Mouse (Mus musculus): ENCODE results near the gene Eftud2. TPM values are rescaled to one million over a fixed set of nuclear protein-coding genes. Genes with fewer than 3 reads are reported as not detected.

Eftud2 gene
- polyA plus RNA-seq, 1 experiment from 2014 or later, result 196 TPM

GRCm38 (mm10) chr11:102898408-102898807, 17.6 kb upstream of the Eftud2 start:
- Histone ChIP-seq H3K27me3 (peaks cover 44% of the 10 kb centered on the region), H3K27ac (no peak overlapping the region), H3K4me2 (no peak overlapping the region), H3K4me1 (peaks cover 10% of the 10 kb centered on the region), H3K9ac (peak overlapping the region; percentile 55), H3K4me3 (no peak overlapping the region), H3K9me3 (no peaks in the 10 kb centered on the region), H3K36me3 (no peaks in the 10 kb centered on the region)
- WGBS, result 68% methylated on average over 9 of the region's 9 CpGs
- ATAC-seq (ENCODE audit: insufficient number of reproducible peaks, insufficient read depth, low FRiP score, low TSS enrichment, low read depth), result no peak

DNA sequence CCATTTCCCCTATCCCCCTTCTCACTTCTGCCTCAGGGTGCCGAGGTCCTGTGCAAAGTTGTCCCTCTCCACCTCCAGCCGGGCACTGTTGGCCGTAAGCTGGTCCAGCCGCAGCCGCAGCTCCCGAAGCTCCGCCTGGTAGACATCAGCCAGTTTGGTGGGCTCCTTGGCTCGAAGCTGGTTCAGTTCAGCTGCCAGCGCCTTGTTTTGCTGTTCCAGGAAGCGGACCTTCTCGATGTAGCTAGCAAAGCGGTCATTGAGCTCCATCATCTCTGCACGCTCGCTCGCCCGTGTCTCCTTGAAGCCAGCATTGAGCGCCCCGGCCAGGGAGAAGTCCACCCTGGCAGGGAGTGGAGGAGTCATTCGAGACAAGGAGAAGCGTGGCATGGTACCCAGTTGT, 15.9 kb upstream of the Eftud2 start:
- Histone ChIP-seq H3K4me3 (no peak overlapping the region), H3K4me1 (peaks cover 13% of the 10 kb centered on the region), H3K27ac (no peak overlapping the region), H3K36me3 (no peaks in the 10 kb centered on the region), H3K9me3 (no peaks in the 10 kb centered on the region), H3K9ac (0 out of 2 replicates have a peak overlapping the region, but pooled peaks have one; percentile 6), H3K4me2 (no peak overlapping the region), H3K27me3 (peaks cover 60% of the 10 kb centered on the region)
- WGBS, result 81% methylated on average over 20 of the region's 20 CpGs
- ATAC-seq (ENCODE audit: insufficient number of reproducible peaks, insufficient read depth, low FRiP score, low TSS enrichment, low read depth), result no peak

GRCm38 (mm10) chr11:102895779-102896178, 15.0 kb upstream of the Eftud2 start:
- Histone ChIP-seq H3K4me3 (no peak overlapping the region), H3K27ac (no peak overlapping the region), H3K9ac (no peak overlapping the region), H3K4me1 (peaks cover 13% of the 10 kb centered on the region), H3K27me3 (peaks cover 63% of the 10 kb centered on the region), H3K36me3 (no peaks in the 10 kb centered on the region), H3K9me3 (no peaks in the 10 kb centered on the region), H3K4me2 (no peak overlapping the region)
- no peak for ATAC-seq (ENCODE audit: insufficient number of reproducible peaks, insufficient read depth, low FRiP score, low TSS enrichment, low read depth)
- 79% methylated on average over 9 of the region's 9 CpGs for WGBS

GRCm38 (mm10) chr11:102894716-102895115, 13.9 kb upstream of the Eftud2 start:
- 89% methylated on average over 4 of the region's 4 CpGs for WGBS
- ATAC-seq (ENCODE audit: insufficient number of reproducible peaks, insufficient read depth, low FRiP score, low TSS enrichment, low read depth), result no peak
- H3K27me3 ChIP-seq, result peaks cover 64% of the 10 kb centered on the region

GRCm38 (mm10) chr11:102893015-102893651, 12.3 kb upstream of the Eftud2 start:
- H3K27me3 ChIP-seq, result peaks cover 57% of the 10 kb centered on the region
- peak overlapping the region; percentile 42 for H3K4me3 ChIP-seq
- H3K36me3 ChIP-seq, result no peaks in the 10 kb centered on the region
- ATAC-seq (ENCODE audit: insufficient number of reproducible peaks, insufficient read depth, low FRiP score, low TSS enrichment, low read depth), result no peak
- peaks cover 13% of the 10 kb centered on the region for H3K4me1 ChIP-seq
- H3K4me2 ChIP-seq, result peak overlapping the region; percentile 76
- no peak overlapping the region for H3K27ac ChIP-seq
- no peaks in the 10 kb centered on the region for H3K9me3 ChIP-seq
- peak overlapping the region; percentile 77 for H3K9ac ChIP-seq
- WGBS, result 3% methylated on average over 43 of the region's 43 CpGs

More at GRCm38 (mm10) chr11:102894716-102895115, 13.9 kb upstream of the Eftud2 start:
- H3K4me2 ChIP-seq, result no peak overlapping the region
- H3K27ac ChIP-seq, result no peak overlapping the region
- H3K4me1 ChIP-seq, result peaks cover 13% of the 10 kb centered on the region
- H3K9ac ChIP-seq, result no peak overlapping the region
- H3K4me3 ChIP-seq, result no peak overlapping the region
- H3K36me3 ChIP-seq, result no peaks in the 10 kb centered on the region
- no peaks in the 10 kb centered on the region for H3K9me3 ChIP-seq

GRCm38 (mm10) chr11:102890096-102890495, 9.3 kb upstream of the Eftud2 start:
- no peak for ATAC-seq (ENCODE audit: insufficient number of reproducible peaks, insufficient read depth, low FRiP score, low TSS enrichment, low read depth)
- no peak overlapping the region for H3K27ac ChIP-seq
- H3K4me2 ChIP-seq, result no peak overlapping the region
- 60% methylated on average over 5 of the region's 5 CpGs for WGBS
- no peaks in the 10 kb centered on the region for H3K9me3 ChIP-seq
- peaks cover 12% of the 10 kb centered on the region; the same call in 1 of the 2 replicates for H3K4me1 ChIP-seq
- no peak overlapping the region for H3K4me3 ChIP-seq
- H3K36me3 ChIP-seq, result no peaks in the 10 kb centered on the region
- no peak overlapping the region for H3K9ac ChIP-seq
- peaks cover 51% of the 10 kb centered on the region for H3K27me3 ChIP-seq

GRCm38 (mm10) chr11:102888135-102888534, 7.3 kb upstream of the Eftud2 start:
- peaks cover 42% of the 10 kb centered on the region for H3K27me3 ChIP-seq
- no peak overlapping the region for H3K4me2 ChIP-seq
- no peak overlapping the region for H3K9ac ChIP-seq
- WGBS, result 50% methylated on average over 3 of the region's 3 CpGs
- ATAC-seq (ENCODE audit: insufficient number of reproducible peaks, insufficient read depth, low FRiP score, low TSS enrichment, low read depth), result no peak
- no peaks in the 10 kb centered on the region for H3K9me3 ChIP-seq
- peaks cover 6% of the 10 kb centered on the region; the same call in 1 of the 2 replicates for H3K4me1 ChIP-seq
- H3K4me3 ChIP-seq, result no peak overlapping the region
- H3K36me3 ChIP-seq, result no peaks in the 10 kb centered on the region
- H3K27ac ChIP-seq, result no peak overlapping the region

GRCm38 (mm10) chr11:102887433-102887832, 6.6 kb upstream of the Eftud2 start:
- H3K27ac ChIP-seq, result no peak overlapping the region
- H3K27me3 ChIP-seq, result peaks cover 39% of the 10 kb centered on the region
- H3K9ac ChIP-seq, result no peak overlapping the region
- peaks cover 6% of the 10 kb centered on the region; the same call in 1 of the 2 replicates for H3K4me1 ChIP-seq
- H3K4me3 ChIP-seq, result no peak overlapping the region
- no peaks in the 10 kb centered on the region for H3K9me3 ChIP-seq
- H3K36me3 ChIP-seq, result no peaks in the 10 kb centered on the region
- no peak for ATAC-seq (ENCODE audit: insufficient number of reproducible peaks, insufficient read depth, low FRiP score, low TSS enrichment, low read depth)
- no peak overlapping the region for H3K4me2 ChIP-seq
- WGBS, result 88% methylated on average over 5 of the region's 5 CpGs

GRCm38 (mm10) chr11:102884616-102885219, 3.9 kb upstream of the Eftud2 start, which contains the start of gene Fam187a:
Fam187a (plus strand) TSS chr11:102885169.
- no peak within 1 kb of the TSS for H3K9ac ChIP-seq
- peaks cover 26% of the 10 kb centered on the region for H3K27me3 ChIP-seq
- no peak within 1 kb of the TSS for H3K4me2 ChIP-seq
- 58% methylated on average over 10 of the region's 10 CpGs for WGBS
- H3K9me3 ChIP-seq, result no peaks in the 10 kb centered on the region
- no peaks in the 10 kb centered on the region for H3K36me3 ChIP-seq
- peaks cover 12% of the 10 kb centered on the region for H3K4me1 ChIP-seq
- ATAC-seq (ENCODE audit: insufficient number of reproducible peaks, insufficient read depth, low FRiP score, low TSS enrichment, low read depth), result no peak
- no peak within 1 kb of the TSS for H3K4me3 ChIP-seq
- no peak within 1 kb of the TSS for H3K27ac ChIP-seq

GRCm38 (mm10) chr11:102881314-102882198, 771 bp upstream of the Eftud2 start:
- peaks cover 14% of the 10 kb centered on the region for H3K4me1 ChIP-seq
- H3K9me3 ChIP-seq, result no peaks in the 10 kb centered on the region
- peaks cover 19% of the 10 kb centered on the region for H3K27me3 ChIP-seq
- no peak overlapping the region; the same call in 1 of the 2 replicates for H3K27ac ChIP-seq
- H3K9ac ChIP-seq, result peak overlapping the region; percentile 89
- ATAC-seq (ENCODE audit: insufficient number of reproducible peaks, insufficient read depth, low FRiP score, low TSS enrichment, low read depth), result peak; percentile 45
- H3K36me3 ChIP-seq, result peaks cover 11% of the 10 kb centered on the region
- WGBS, result 15% methylated on average over 13 of the region's 13 CpGs
- peak overlapping the region; percentile 69 for H3K4me2 ChIP-seq
- peak overlapping the region; percentile 85 for H3K4me3 ChIP-seq

DNA sequence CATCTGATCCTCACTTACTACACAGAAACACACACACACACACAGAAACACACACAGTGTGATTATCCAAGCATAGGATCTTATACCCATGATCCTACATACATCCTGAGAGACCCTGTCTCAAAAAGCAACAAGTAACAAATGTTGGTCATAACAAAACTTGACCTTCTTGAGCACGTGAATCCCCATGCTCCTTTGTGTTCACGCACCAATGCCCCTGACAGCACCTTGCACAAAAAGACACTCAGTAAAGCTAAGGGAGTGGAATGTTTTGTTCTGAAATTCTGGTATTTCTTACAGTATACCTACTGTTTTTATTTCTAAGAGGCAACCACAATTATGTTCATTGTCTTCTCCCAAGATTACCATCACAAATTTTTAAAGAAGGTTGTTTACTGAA, 1.2 kb downstream of the Eftud2 start:
- Histone ChIP-seq H3K4me2 (peak overlapping the region; percentile 69), H3K9ac (no peak overlapping the region), H3K9me3 (no peaks in the 10 kb centered on the region), H3K4me3 (peak overlapping the region; percentile 85), H3K27me3 (peaks cover 11% of the 10 kb centered on the region; the same call in 1 of the 2 replicates), H3K4me1 (peaks cover 14% of the 10 kb centered on the region), H3K27ac (no peak overlapping the region), H3K36me3 (peaks cover 30% of the 10 kb centered on the region)
- no peak for ATAC-seq (ENCODE audit: insufficient number of reproducible peaks, insufficient read depth, low FRiP score, low TSS enrichment, low read depth)
- 87% methylated on average over 2 of the region's 2 CpGs for WGBS
